Mouse (Mus musculus) retina, embryonic 14.5 days (tissue): ENCODE data around the gene S100a10.
A peak's percentile ranks its signal among the peaks of the same experiment; 100 is the strongest.

Experiments
- DNase-seq: peaks from one replicate; pipeline ENCODE4 v3.0.0-alpha.2; 2015; ENCODE audit warnings: low spot score

The S100a10 gene

GRCm38 (mm10) chr3:93580946-93581345, 26.1 kb downstream of the S100a10 start:
- no peak for DNase-seq

- DNase-seq: no peak
Measured at GRCm38 (mm10) chr3:93581687-93582086, 26.8 kb downstream of the S100a10 start.

- no peak for DNase-seq
Measured at GRCm38 (mm10) chr3:93583056-93583455, 28.2 kb downstream of the S100a10 start.

- no peak for DNase-seq
Measured at GRCm38 (mm10) chr3:93589629-93590028, 34.7 kb downstream of the S100a10 start.

GRCm38 (mm10) chr3:93590256-93590655, 35.4 kb downstream of the S100a10 start:
- no peak for DNase-seq

- DNase-seq: no peak
Measured at GRCm38 (mm10) chr3:93592100-93592499, 37.2 kb downstream of the S100a10 start.

- DNase-seq: no peak
Measured at GRCm38 (mm10) chr3:93592976-93593375, 38.1 kb downstream of the S100a10 start.

- peak; percentile 56 for DNase-seq
Measured at GRCm38 (mm10) chr3:93593512-93593911, 38.6 kb downstream of the S100a10 start.

- DNase-seq: no peak
Measured at GRCm38 (mm10) chr3:93596632-93597031, 41.8 kb downstream of the S100a10 start.

GRCm38 (mm10) chr3:93597221-93597913, 42.5 kb downstream of the S100a10 start:
- DNase-seq: no peak

GRCm38 (mm10) chr3:93597970-93598369, 43.1 kb downstream of the S100a10 start:
- DNase-seq: no peak

- DNase-seq: no peak
Measured at GRCm38 (mm10) chr3:93600206-93600605, 45.3 kb downstream of the S100a10 start.

- DNase-seq: no peak
Measured at GRCm38 (mm10) chr3:93601903-93602302, 47.0 kb downstream of the S100a10 start.

- DNase-seq: peak; percentile 24
Measured at GRCm38 (mm10) chr3:93608970-93609369, 54.1 kb downstream of the S100a10 start.
